Mouse (Mus musculus) urinary bladder, adult 18-20 months (tissue): ENCODE data around the gene Ticrr.

Source experiments
- DNase-seq, 2 experiments: peaks; one replicate each; pipeline ENCODE4 v3.0.0; 2022; ENCODE audit warnings: low spot score in 2 of 2, mixed read lengths in 2 of 2

The Ticrr gene

DNA sequence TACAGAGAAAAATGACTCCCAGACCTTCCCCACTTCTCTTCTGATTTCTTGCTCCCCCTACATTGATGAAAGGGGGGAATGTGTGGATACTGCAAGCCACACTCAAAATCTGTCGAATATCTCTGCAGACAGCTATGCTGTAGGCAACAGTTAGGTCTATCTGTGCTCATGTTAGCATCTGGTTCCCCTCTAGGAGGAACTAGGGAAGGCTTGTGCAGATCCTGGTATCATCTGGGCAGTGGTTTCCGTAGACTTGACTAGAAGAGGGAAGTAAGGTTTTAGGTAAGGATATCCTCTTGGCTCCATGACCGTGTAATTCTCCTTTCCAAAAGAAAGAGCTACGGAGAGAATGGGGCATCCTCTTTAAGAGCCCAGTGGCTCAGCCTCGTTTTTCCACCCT lies 84.6 kb downstream of the Ticrr start:
- DNase-seq = no peak

DNA sequence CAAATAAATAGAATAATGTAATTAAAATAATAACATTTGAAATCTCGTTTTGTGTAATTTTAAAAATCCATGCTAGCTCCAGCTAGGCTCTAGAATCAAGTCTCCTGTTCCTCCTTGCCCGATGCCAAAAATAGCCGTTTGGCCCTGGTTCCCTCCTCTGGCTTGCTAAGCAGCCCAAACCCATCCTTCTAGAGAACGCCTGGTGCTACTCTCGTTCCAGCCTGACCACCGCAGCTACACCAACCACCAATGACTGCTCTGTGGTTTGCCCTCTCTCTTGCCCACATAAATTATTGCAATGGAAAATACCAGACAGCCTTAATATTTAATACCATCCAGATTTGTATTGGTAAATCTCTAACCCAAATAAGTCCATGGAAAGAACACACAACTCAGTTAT lies 87.7 kb downstream of the Ticrr start:
- DNase-seq = no peak
